Mouse (Mus musculus): ENCODE measurements around the gene Sec61b. TPM values are rescaled to one million over a fixed set of nuclear protein-coding genes. Genes with fewer than 3 reads are reported as not detected.

Gene Sec61b
- polyA plus RNA-seq, 1 experiment from 2014 or later = 465 TPM

- peak overlapping the region; percentile 76 for H3K9ac ChIP-seq (ENCODE audit: low read depth, low read length)
- 14% methylated on average over 31 of the region's 31 CpGs for WGBS
- DNase-seq (ENCODE audit: low spot score) (no peak), ATAC-seq (ENCODE audit: low read depth) (no peak; the same call in 1 of the 2 replicates)
- peak overlapping the region; percentile 62 for H3K4me3 ChIP-seq (ENCODE audit: low read depth, low read length)
- H3K4me2 ChIP-seq (ENCODE audit: low read depth, low read length) = peak overlapping the region; percentile 80
- H3K4me1 ChIP-seq (ENCODE audit: control insufficient read depth, insufficient read depth, low read length) = peaks cover 17% of the 10 kb centered on the region
- peaks cover 7% of the 10 kb centered on the region for H3K9me3 ChIP-seq (ENCODE audit: control insufficient read depth, low read length)
- H3K36me3 ChIP-seq (ENCODE audit: control insufficient read depth, insufficient read depth, low read length) = peaks cover 67% of the 10 kb centered on the region
- no peaks in the 10 kb centered on the region for H3K27me3 ChIP-seq (replicated peaks; ENCODE audit: control insufficient read depth, insufficient read depth, low read length)
- peak overlapping the region; percentile 88 for H3K27ac ChIP-seq (replicated peaks; ENCODE audit: low read depth, low read length)
Observed at GRCm38 (mm10) chr4:47474730-47475643, 529 bp downstream of the Sec61b start.

GRCm38 (mm10) chr4:47477539-47477938, 3.1 kb downstream of the Sec61b start:
- Histone ChIP-seq H3K4me3 (ENCODE audit: low read depth, low read length) (no peak overlapping the region), H3K4me2 (ENCODE audit: low read depth, low read length) (no peak overlapping the region), H3K27me3 (replicated peaks; ENCODE audit: control insufficient read depth, insufficient read depth, low read length) (no peaks in the 10 kb centered on the region), H3K9ac (ENCODE audit: low read depth, low read length) (no peak overlapping the region), H3K9me3 (ENCODE audit: control insufficient read depth, low read length) (no peaks in the 10 kb centered on the region), H3K4me1 (ENCODE audit: control insufficient read depth, insufficient read depth, low read length) (peaks cover 17% of the 10 kb centered on the region), H3K36me3 (ENCODE audit: control insufficient read depth, insufficient read depth, low read length) (peaks cover 67% of the 10 kb centered on the region), H3K27ac (replicated peaks; ENCODE audit: low read depth, low read length) (no peak overlapping the region)
- 96% methylated on average over 6 of the region's 6 CpGs for WGBS
- DNase-seq (ENCODE audit: low spot score) = no peak
- no peak for ATAC-seq (ENCODE audit: low read depth)

- WGBS = 86% methylated on average over 13 of the region's 13 CpGs
- no peak overlapping the region for H3K27ac ChIP-seq (replicated peaks; ENCODE audit: low read depth, low read length)
- ATAC-seq (ENCODE audit: low read depth) = no peak
- no peak for DNase-seq (ENCODE audit: low spot score)
- no peaks in the 10 kb centered on the region for H3K27me3 ChIP-seq (replicated peaks; ENCODE audit: control insufficient read depth, insufficient read depth, low read length)
- peaks cover 12% of the 10 kb centered on the region for H3K4me1 ChIP-seq (ENCODE audit: control insufficient read depth, insufficient read depth, low read length)
- no peak overlapping the region for H3K9ac ChIP-seq (ENCODE audit: low read depth, low read length)
- H3K9me3 ChIP-seq (ENCODE audit: control insufficient read depth, low read length) = no peaks in the 10 kb centered on the region
- H3K4me2 ChIP-seq (ENCODE audit: low read depth, low read length) = no peak overlapping the region
- H3K4me3 ChIP-seq (ENCODE audit: low read depth, low read length) = no peak overlapping the region
- peaks cover 85% of the 10 kb centered on the region for H3K36me3 ChIP-seq (ENCODE audit: control insufficient read depth, insufficient read depth, low read length)
Observed at GRCm38 (mm10) chr4:47480095-47480494, 5.6 kb downstream of the Sec61b start.

GRCm38 (mm10) chr4:47480576-47480975, 6.1 kb downstream of the Sec61b start:
- Histone ChIP-seq H3K27ac (replicated peaks; ENCODE audit: low read depth, low read length) (no peak overlapping the region), H3K4me3 (ENCODE audit: low read depth, low read length) (no peak overlapping the region), H3K4me2 (ENCODE audit: low read depth, low read length) (no peak overlapping the region), H3K9me3 (ENCODE audit: control insufficient read depth, low read length) (no peaks in the 10 kb centered on the region), H3K27me3 (replicated peaks; ENCODE audit: control insufficient read depth, insufficient read depth, low read length) (no peaks in the 10 kb centered on the region), H3K4me1 (ENCODE audit: control insufficient read depth, insufficient read depth, low read length) (peaks cover 8% of the 10 kb centered on the region), H3K36me3 (ENCODE audit: control insufficient read depth, insufficient read depth, low read length) (peaks cover 85% of the 10 kb centered on the region), H3K9ac (ENCODE audit: low read depth, low read length) (no peak overlapping the region)
- WGBS = 94% methylated on average over 9 of the region's 9 CpGs
- DNase-seq (ENCODE audit: low spot score) = no peak
- no peak for ATAC-seq (ENCODE audit: low read depth)

GRCm38 (mm10) chr4:47491243-47491642, 16.8 kb downstream of the Sec61b start:
- no peak for DNase-seq (ENCODE audit: low spot score)
- Histone ChIP-seq H3K36me3 (ENCODE audit: control insufficient read depth, insufficient read depth, low read length) (no peaks in the 10 kb centered on the region), H3K27ac (replicated peaks; ENCODE audit: low read depth, low read length) (no peak overlapping the region), H3K4me1 (ENCODE audit: control insufficient read depth, insufficient read depth, low read length) (no peaks in the 10 kb centered on the region), H3K4me3 (ENCODE audit: low read depth, low read length) (no peak overlapping the region), H3K9me3 (ENCODE audit: control insufficient read depth, low read length) (no peaks in the 10 kb centered on the region), H3K9ac (ENCODE audit: low read depth, low read length) (no peak overlapping the region), H3K4me2 (ENCODE audit: low read depth, low read length) (no peak overlapping the region), H3K27me3 (replicated peaks; ENCODE audit: control insufficient read depth, insufficient read depth, low read length) (no peaks in the 10 kb centered on the region)
- ATAC-seq (ENCODE audit: low read depth) = no peak
- WGBS = 77% methylated on average over 6 of the region's 6 CpGs

GRCm38 (mm10) chr4:47492311-47493086, 18.0 kb downstream of the Sec61b start:
- H3K9ac ChIP-seq (ENCODE audit: low read depth, low read length) = no peak overlapping the region

DNA sequence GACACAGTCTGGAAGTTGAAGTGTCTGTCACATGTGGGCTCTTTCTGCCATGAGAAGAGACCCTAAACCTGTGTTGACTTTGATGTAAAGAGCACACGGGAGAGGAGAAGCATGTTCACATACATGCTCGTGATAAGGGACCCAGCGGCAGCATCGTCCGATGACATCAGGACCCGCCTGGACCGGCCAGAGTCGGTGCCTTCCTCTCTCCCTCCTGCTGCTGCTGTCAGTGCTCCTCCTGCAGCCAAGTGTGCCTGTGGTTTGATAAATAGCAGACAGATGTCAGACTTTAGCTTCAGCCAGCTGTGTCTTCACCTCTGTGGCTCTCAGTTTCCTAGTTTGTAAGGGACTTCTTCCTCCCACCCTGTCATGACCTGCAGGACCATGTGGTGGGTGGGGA, 19.0 kb downstream of the Sec61b start:
- ATAC-seq (ENCODE audit: low read depth) (no peak), DNase-seq (ENCODE audit: low spot score) (no peak)
- Histone ChIP-seq H3K36me3 (ENCODE audit: control insufficient read depth, insufficient read depth, low read length) (no peaks in the 10 kb centered on the region), H3K4me3 (ENCODE audit: low read depth, low read length) (no peak overlapping the region), H3K27me3 (replicated peaks; ENCODE audit: control insufficient read depth, insufficient read depth, low read length) (no peaks in the 10 kb centered on the region), H3K4me1 (ENCODE audit: control insufficient read depth, insufficient read depth, low read length) (no peaks in the 10 kb centered on the region), H3K9me3 (ENCODE audit: control insufficient read depth, low read length) (no peaks in the 10 kb centered on the region), H3K4me2 (ENCODE audit: low read depth, low read length) (no peak overlapping the region), H3K9ac (ENCODE audit: low read depth, low read length) (no peak overlapping the region), H3K27ac (replicated peaks; ENCODE audit: low read depth, low read length) (no peak overlapping the region)
- 65% methylated on average over 8 of the region's 8 CpGs for WGBS

More at GRCm38 (mm10) chr4:47492311-47493086, 18.0 kb downstream of the Sec61b start:
- Histone ChIP-seq H3K36me3 (ENCODE audit: control insufficient read depth, insufficient read depth, low read length) (no peaks in the 10 kb centered on the region), H3K4me3 (ENCODE audit: low read depth, low read length) (no peak overlapping the region), H3K4me2 (ENCODE audit: low read depth, low read length) (no peak overlapping the region), H3K27ac (replicated peaks; ENCODE audit: low read depth, low read length) (no peak overlapping the region), H3K27me3 (replicated peaks; ENCODE audit: control insufficient read depth, insufficient read depth, low read length) (no peaks in the 10 kb centered on the region), H3K4me1 (ENCODE audit: control insufficient read depth, insufficient read depth, low read length) (no peaks in the 10 kb centered on the region), H3K9me3 (ENCODE audit: control insufficient read depth, low read length) (no peaks in the 10 kb centered on the region)
- WGBS = 56% methylated on average over 12 of the region's 12 CpGs
- no peak for DNase-seq (ENCODE audit: low spot score)
- no peak for ATAC-seq (ENCODE audit: low read depth)

DNA sequence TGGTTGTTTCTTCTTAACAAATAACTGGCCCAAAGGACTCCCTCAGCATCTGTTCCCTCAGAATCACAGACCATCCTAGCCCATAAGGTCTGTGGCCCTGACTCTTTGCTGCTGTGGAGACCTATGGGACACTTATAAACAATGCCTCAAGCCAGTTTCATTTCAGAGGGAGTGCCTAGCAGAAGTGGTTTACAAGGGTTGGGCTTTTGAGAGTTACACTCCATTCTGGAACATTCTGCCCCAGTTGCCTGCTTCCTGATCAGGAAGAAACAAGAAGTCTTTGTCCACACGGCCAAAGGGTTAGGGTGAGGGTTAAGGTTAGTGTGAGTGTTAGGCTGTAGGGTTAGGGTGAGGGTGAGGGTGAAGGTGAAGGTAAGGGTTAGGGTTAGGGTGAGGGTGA, 19.7 kb downstream of the Sec61b start:
- H3K36me3 ChIP-seq (ENCODE audit: control insufficient read depth, insufficient read depth, low read length) = no peaks in the 10 kb centered on the region
- no peaks in the 10 kb centered on the region for H3K4me1 ChIP-seq (ENCODE audit: control insufficient read depth, insufficient read depth, low read length)
- WGBS = 59% methylated on average over 1 of the region's 1 CpGs
- no peak overlapping the region for H3K4me3 ChIP-seq (ENCODE audit: low read depth, low read length)
- DNase-seq (ENCODE audit: low spot score) (no peak), ATAC-seq (ENCODE audit: low read depth) (no peak)
- H3K9me3 ChIP-seq (ENCODE audit: control insufficient read depth, low read length) = no peaks in the 10 kb centered on the region
- H3K9ac ChIP-seq (ENCODE audit: low read depth, low read length) = no peak overlapping the region
- H3K27me3 ChIP-seq (replicated peaks; ENCODE audit: control insufficient read depth, insufficient read depth, low read length) = no peaks in the 10 kb centered on the region
- H3K4me2 ChIP-seq (ENCODE audit: low read depth, low read length) = no peak overlapping the region
- no peak overlapping the region for H3K27ac ChIP-seq (replicated peaks; ENCODE audit: low read depth, low read length)

Measured in embryonic facial prominence, embryonic 14.5 days (tissue).